Mouse (Mus musculus): ENCODE measurements around the gene Slc35a1.

The Slc35a1 gene

DNA sequence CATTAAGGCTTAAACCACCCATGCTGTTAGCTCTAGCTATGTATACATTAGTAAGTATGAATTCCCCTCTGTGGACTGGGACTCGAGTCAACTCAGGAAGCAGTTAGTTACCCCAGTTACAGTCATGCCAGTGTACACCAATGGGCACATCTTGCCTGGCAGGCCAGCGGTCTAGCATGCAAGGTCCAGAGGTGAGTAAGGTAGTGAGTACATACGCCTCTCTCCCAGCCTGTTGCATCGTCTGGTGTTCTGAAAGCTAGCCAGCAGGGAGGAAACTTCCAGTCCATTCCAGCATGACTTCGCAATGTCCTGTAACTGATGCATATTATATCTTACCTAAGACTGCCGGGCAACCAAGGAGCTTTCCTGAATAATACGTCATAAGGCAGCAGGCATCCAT lies 34.1 kb downstream of the Slc35a1 start:
- DNase-seq (ENCODE audit: low spot score in 2 of 2) = no peak

DNA sequence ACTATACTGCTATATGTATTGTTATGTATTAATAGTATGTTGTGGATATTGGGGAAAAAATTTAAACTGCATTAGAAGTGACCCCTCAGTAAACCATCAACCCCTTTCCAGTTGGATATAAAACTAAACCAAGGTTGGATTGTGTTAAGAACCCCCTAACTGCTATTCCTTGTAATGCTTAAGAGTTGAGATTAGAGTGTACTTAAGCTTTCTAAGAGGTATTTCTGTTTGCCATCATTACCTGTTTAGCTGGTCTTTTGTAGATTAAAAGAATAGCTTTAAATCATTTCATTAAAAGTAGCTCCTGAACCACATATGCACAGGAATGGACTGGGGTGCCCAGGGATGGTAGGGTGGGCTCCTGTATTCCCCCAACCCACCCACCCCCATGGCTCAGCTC lies 42.5 kb downstream of the Slc35a1 start:
- no peak for DNase-seq (ENCODE audit: low spot score in 2 of 2)

DNA sequence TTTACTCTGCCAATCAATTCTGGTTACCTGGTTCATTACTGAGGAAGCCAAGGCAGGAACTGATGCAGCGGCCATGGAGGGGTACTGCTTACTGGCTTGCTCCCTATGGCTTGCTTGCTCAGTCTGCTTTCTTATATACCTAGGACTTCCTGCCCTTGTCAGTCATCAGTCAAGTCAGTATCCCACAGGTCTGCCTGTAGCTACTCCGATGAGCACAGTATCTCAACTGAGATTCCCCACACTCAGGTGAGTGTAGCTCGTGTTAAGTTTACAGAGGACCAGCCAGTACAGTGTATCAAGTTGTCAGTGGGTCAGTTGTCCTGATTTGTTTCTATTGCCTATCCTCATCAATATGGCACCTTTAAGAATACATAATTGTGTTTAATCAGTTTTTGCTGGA lies 46.5 kb downstream of the Slc35a1 start:
- no peak for DNase-seq (ENCODE audit: low spot score in 2 of 2)

DNA sequence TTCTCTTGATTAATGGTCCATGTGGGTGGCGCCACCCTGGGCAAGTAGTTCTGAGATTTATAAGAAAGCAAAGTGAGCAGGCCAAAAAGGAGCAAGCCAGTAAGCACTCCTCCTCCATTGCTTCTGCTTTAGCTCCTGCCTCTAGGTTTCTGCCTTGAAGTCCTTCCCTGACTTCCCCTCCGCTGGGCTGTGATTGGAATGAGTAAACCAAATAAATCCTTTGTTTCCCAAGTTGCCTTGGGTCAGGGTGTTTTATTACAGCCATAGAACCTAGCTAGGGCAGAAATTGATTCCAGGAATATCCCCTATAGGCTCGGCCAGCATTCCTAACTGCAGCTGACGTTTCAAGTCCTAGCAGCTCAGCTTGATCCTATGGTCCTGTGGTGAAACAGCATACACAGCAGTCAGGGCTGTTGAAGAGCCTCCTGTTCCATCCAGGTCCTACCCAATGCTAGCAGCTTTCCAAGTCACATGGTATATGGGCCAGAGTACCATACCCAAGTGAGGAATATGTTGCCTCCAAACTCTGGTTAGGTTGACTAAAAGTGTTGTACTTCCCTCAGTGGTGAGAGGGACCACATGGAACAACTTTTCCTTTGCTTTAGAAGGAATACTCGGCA lies 47.4 kb downstream of the Slc35a1 start:
- no peak for DNase-seq (ENCODE audit: low spot score in 2 of 2)

DNA sequence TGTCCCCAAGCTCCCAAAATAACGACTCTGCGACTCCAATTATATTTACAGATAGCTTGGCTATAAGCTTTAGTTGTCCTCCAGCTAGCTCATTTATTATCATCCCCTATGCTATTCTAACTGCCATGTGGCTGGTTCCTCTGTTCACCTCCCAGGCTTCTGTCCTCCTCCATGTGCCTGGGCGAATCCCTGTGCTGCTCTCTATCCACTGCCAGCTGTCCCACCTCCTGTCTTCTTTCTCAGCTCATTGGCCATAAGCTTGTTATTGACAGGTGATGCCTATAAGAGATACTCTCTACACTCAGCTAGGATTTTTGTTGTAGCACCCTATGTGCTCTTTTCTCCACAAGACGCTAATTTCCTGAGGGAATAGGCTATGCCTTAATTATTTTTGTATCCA lies 49.4 kb downstream of the Slc35a1 start:
- no peak for DNase-seq (ENCODE audit: low spot score in 2 of 2)

DNA sequence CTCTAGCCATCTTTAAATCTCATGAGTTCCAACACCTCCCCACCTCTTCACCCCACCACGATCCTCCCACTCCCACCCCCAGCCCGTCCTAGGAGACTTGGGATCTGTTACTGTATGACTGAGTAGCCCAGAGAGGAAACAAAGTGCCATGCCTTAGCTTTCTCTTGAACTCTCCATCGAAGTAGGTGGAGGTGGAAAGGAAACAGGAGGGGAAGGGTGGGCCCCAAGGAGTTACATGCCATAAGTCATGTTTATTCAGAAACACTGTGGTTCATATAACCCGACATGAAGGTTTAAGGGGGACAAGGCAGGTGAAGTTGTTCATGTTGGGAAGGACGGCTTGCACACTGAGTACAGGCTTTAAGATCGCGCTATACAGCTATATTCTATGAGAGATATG lies 49.9 kb downstream of the Slc35a1 start:
- DNase-seq (ENCODE audit: low spot score in 2 of 2) = no peak

DNA sequence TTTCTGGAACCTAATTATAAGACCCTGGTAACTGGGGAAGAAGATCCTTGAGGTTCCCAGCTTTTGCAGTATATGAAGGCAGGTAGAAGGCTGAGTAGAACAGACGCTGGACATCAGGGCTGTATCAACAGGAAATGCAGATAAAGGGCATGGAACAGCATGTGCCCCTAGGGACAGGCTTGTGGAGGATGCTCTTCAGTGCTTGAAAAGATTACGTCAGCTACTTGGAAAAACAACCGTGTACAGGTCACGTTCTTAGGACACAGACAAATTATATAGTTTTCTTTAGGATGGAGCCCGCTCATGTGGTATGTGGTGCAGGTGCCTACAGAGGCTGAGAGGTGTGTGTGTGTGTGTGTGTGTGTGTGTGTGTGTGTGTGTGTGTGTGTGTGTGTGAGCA lies 51.2 kb downstream of the Slc35a1 start:
- no peak for DNase-seq (ENCODE audit: low spot score in 2 of 2)

DNA sequence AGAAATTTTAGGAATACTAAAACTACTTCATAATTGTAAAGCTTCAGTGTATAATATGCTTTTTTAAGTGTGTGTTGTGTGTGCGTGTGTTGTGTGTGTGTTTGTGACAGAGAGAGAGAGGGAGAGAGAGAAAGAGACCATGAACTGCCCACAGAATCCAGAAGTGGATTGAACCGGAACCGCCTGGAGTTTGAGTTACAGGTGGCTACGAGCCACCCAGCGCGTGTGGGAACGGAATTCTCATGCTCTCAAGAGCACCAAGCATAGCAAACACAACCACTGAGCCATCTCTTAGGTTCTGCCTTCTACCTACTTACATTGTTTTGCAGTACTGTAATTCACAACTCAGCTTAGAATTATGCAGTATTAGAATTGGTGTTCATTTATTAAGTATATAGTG lies 53.1 kb downstream of the Slc35a1 start:
- DNase-seq (ENCODE audit: low spot score in 2 of 2) = no peak

DNA sequence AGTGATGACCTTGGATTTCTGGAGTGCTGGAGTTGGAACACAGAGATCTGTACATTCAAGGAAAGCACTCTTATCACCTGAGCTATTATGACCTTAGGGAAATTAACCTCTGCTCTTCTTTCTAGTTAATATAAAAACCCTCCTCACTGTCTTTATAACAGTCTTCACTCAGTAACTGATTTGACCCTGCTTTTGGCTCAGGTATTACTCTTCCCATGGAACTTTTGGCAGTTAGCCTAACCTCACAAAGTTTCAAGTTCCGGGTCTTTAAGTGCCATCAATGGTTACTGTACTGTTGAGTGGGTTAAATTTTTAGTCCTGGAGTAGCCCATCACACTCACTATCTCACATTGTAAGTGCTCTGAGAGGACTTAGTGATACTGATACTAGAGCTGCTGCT lies 57.3 kb downstream of the Slc35a1 start:
- no peak for DNase-seq (ENCODE audit: low spot score in 2 of 2)

DNA sequence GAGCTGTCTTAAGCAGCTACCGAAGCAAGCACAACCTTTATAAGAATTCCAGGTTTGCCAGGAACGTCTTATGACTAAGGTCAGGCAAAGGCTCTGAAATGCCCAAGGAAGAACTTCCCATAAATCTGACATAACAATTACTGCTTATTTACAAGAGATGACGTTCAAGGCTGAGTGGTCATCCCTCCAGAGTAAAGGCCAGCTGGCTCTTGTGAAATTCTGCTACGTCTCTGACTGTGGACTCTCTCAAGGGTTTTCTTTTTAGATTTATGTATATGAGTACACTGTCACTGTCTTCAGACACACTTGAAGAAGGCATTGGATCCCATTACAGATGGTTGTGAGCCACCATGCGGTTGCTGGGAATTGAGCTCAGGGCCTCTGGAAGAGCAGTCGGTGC lies 60.8 kb downstream of the Slc35a1 start:
- no peak for DNase-seq (ENCODE audit: low spot score in 2 of 2)

DNA sequence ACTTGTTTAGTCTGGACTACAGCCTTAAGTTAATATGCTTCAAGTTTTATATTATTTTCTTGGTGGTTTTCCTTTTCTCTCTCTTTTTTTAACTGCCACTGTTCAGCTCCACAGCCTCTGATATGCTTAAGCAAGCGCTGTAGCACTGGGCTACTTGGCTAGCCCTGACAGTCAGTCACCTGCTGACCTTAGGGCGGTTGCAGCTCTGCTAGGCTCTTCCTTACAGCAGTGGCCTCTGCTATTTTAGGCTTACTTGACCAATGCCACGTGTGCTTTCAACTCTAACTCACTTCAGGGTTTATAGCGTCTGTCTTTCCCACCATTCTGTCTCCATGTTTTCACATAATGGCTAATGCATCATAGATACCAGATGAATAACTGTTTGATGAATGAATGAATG lies 61.7 kb downstream of the Slc35a1 start:
- no peak for DNase-seq (ENCODE audit: low spot score in 2 of 2)

DNA sequence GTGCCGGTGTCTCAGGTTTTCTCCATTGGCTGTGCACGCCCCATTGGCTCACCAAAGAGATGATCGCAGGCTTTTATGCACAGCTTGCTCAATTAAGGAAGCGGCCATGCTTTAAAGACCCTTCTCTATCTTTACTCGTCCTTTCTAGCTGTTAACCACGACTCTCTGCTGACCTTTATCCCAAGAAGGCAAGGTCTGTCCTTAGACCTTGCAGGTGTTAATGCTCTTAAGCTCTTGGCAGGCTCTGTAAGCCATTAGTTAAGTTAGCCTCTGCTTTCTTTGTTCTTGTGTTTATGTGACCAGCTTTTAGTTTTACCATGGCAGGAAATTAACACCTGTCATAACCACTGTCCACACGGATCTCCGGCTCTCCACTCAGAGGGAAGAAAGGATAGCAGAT lies 71.1 kb downstream of the Slc35a1 start:
- no peak for DNase-seq (ENCODE audit: low spot score in 2 of 2)

DNA sequence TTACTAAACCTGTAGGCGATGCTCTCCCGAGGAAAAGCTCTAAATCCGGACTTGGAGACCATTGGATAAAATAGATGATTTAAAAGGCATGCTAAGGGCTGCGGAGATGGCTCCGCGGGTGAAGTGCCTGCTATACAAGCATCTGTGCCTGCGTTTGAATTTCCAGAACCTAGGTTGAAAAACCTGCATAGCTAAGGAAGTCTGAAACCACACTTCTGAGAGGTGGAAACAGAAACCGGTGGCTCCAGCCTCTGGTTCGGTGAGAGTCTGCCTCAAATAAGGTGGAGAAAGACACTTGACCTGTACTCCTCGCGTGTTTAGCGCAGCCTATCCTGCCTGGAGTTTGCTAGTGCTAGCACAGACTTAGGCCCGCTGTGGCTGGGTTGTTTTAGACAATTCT lies 71.9 kb downstream of the Slc35a1 start:
- DNase-seq (ENCODE audit: low spot score in 2 of 2) = peak; percentile 1 to 5

DNA sequence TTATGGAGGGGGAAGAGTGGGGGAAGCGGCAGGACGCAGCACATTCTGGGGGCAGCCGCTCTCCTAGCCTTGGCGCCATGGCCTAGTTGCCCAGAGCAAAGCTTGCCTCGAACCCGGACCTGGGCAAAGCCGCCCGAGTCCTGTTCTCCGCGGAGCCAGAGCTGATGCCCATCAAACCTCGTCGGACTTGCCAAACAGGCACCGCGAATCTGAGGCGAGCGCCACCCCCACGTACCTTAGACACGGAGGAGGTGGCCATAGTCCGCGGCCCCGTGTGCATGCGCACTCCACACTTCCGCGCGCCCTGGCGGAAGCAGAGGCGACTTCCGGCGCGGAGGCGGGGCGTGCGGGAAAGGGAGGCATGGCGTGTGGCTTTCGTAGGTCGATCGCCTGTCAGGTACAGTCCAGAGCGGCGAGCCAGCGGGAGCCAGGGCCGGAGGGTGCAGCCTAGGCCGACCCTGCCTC lies 72.6 kb downstream of the Slc35a1 start, which contains the start of the genes Orc3 and Rars2:
Gene Orc3, minus strand, starts transcription at position 315 of the 465 bp plus-strand sequence.
Gene Rars2, plus strand, starts transcription at position 328 of the 465 bp plus-strand sequence.
- peak; percentile 87 to 90 for DNase-seq (ENCODE audit: low spot score in 2 of 2)

DNA sequence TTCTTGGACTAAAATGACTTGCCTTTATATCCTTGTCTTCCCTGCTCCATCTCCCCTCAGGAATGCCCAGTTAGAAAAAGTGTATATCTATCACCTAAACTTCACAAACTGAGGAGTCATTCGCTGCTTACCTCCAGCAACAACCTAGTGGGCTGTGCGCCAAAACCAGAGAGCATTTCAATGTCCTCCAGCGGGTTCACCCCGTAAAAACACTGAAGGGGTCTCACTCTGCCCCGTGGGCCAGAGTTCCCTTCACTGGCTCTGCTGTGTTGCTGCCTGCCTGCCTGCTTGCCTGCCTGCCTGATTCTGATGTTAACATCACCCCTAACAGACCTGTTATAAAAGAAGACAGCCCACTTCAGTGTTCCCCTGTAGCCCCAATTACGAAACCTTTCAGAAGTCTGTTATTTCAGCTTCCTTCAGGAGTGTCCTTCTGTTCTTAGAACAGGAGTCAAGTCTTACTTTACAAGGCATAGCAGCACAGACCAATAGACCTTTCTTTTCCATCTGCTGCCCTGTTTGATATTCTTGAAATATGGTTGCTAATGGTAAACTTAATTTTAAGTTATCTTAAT lies 73.6 kb downstream of the Slc35a1 start:
- no peak for DNase-seq (ENCODE audit: low spot score in 2 of 2)

Measured in natural killer cell, adult 2 months (primary cell).